Mouse (Mus musculus) olfactory bulb, adult 2 months (tissue): Measurements from ENCODE around the gene Tbc1d23. TPM values are rescaled to one million over a fixed set of nuclear protein-coding genes. Genes with fewer than 3 reads are reported as not detected.

ENCODE experiments used
- H3K27ac ChIP-seq: fragments of 200-500 bp; 2 replicates; pipeline ENCODE4 v1.5.1; 2012; ENCODE audit warnings: low read depth, low read length; ENCODE audit not compliant: insufficient read depth
- H3K4me1 ChIP-seq: fragments of 200-500 bp; 2 replicates; pipeline ENCODE4 v1.6.1; 2012; ENCODE audit warnings: low read length; ENCODE audit not compliant: control insufficient read depth, insufficient read depth
- H3K4me3 ChIP-seq: fragments of 200-500 bp; 2 replicates; pipeline ENCODE4 v1.5.1; 2012; ENCODE audit warnings: mild to moderate bottlenecking, low read depth, low read length, moderate library complexity; ENCODE audit not compliant: insufficient read depth
- CTCF ChIP-seq: fragments of 200-500 bp; IDR thresholded peaks from 2 replicates; pipeline ENCODE4 v1.5.1; 2012; ENCODE audit warnings: low read depth, mild to moderate bottlenecking, low read length, moderate library complexity; ENCODE audit not compliant: insufficient read depth
- POLR2A ChIP-seq: fragments of 200-500 bp; IDR thresholded peaks from 2 replicates; pipeline ENCODE4 v1.6.1; 2012; ENCODE audit warnings: mild to moderate bottlenecking, low read depth, low read length, moderate library complexity; ENCODE audit not compliant: insufficient read depth
- WGBS: fragments of 180-500 bp; shearing (Covaris S2); methylation state at CpG from one replicate; pipeline ENCODE4 v1.1.7; 2018; 5-methylcytosine and 5-hydroxymethylcytosine counted together
- polyA plus RNA-seq: library from polyadenylated mRNA; stranded (reverse); fragments of >200 nt; gene quantifications from 2 replicates; pipeline ENCODE4 v1.2.4, GENCODE M21; 2012; ENCODE audit warnings: low replicate concordance; ENCODE audit not compliant: missing spikeins, insufficient read depth, insufficient read length

Tbc1d23 gene
- not detected in 2 replicates for polyA plus RNA-seq

DNA sequence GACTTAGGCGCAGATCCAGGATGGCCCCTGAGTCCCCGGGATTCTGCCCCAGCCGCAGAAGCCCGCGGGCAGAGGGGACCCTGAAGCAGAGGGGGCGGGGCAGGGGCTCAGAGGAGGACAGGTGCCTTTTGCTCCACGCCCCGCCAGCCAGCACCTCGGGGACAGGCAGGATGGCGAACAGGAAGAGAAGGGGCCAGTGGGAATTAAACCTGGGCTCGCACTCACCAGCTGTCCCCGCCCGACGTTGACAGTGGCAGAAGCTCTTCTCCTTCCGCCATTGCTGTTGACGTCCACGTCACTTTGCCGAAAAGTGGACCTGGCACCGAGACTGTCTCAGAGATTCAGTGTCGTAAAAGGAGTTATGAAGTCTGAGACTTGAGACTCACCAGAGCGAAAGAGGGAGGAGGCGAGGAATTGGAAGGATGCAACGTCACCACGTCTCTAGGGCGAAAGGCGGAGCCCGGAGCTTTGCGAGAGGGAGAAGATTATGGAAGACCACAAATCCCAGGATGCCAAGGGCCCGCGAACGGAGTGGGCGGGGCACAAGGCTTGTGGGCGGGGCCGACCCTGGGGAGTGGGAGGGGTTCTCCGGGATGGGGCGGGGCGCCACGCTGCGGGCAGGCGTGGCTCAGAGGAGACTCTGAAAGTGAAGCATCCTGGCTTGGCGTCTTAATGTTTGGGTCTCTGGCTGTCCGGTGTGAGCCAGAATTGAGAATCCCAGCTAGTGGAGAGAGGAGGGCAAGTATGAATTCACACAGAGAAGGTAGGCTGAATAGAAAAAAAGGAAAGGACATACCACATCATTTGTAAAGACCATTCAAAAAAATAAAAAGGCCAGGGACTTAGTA, at the start of gene Tbc1d23:
Gene Tbc1d23 (minus strand): TSS at position 416 of the 848 bp plus-strand sequence.
- under 1% methylated on average over 42 of the region's 42 CpGs for WGBS
- Histone ChIP-seq H3K4me1 (peaks cover 6% of the 10 kb centered on the region), H3K4me3 (peak within 1 kb of the TSS; percentile 76), H3K27ac (peak within 1 kb of the TSS; percentile 0; the same call in 1 of the 2 replicates)
- TF ChIP-seq POLR2A (peak; percentile 47), CTCF (no peak)

GRCm38 (mm10) chr16:57280221-57281217, 49.2 kb upstream of the Tbc1d23 start:
- Histone ChIP-seq H3K27ac (no peak overlapping the region), H3K4me3 (no peak overlapping the region), H3K4me1 (peaks cover 2% of the 10 kb centered on the region; the same call in 1 of the 2 replicates)
- 90% methylated on average over 31 of the region's 31 CpGs for WGBS
- TF ChIP-seq CTCF (no peak), POLR2A (no peak)

DNA sequence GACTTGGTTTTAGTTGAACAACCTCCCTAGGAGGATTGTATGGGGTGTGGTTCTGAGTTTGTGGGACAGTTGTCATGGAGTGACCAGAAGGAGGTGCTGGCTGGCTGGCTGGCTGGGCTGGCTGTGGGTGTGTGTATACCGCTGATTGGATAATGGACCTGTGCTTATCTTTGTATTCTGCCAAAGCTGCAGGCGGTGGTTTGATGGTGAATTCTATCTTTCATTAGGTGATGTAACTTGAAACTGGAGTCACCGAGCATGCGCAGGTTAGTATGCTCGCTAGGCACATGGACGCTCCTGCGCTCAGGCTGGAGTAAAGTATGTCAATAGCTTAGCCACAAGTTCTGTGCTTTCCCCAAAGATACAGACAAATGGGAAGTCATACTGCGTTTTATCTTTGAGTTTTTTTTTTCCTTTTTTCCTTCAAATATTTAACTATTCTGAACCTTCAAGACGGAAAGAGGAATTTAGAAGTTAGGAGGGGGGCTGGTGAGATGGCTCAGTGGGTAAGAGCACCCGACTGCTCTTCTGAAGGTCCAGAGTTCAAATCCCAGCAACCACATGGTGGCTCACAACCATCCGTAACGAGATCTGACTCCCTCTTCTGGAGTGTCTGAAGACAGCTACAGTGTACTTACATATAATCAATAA, 47.8 kb upstream of the Tbc1d23 start:
- H3K4me1 ChIP-seq, result peaks cover 2% of the 10 kb centered on the region; the same call in 1 of the 2 replicates
- H3K4me3 ChIP-seq, result no peak overlapping the region
- 93% methylated on average over 12 of the region's 12 CpGs for WGBS
- H3K27ac ChIP-seq, result no peak overlapping the region
- TF ChIP-seq CTCF, result no peak
- TF ChIP-seq POLR2A, result no peak

DNA sequence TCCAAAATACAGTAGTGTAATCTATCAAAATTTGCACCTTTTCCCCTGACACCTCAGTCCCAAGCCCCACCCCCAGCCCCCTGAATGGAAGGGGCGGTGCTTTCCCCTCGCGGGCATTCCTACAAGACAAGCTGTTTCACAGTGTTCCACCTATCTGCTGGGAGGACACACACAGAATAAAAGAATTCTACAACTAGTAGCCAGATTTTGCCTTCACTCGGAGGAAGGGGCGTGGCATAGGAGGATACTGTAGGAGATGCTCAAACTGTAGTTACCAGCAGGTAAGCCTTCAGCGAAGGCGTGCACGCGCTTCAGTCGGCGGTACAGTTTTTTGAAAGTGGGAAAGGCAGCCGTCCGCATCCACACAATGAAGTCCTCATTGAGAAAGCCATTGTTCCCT, 38.4 kb upstream of the Tbc1d23 start:
- TF ChIP-seq CTCF, result no peak
- no peak for TF ChIP-seq POLR2A
- 94% methylated on average over 13 of the region's 13 CpGs for WGBS
- Histone ChIP-seq H3K27ac (no peak overlapping the region), H3K4me3 (no peak overlapping the region), H3K4me1 (no peaks in the 10 kb centered on the region)

GRCm38 (mm10) chr16:57268058-57268841, 36.9 kb upstream of the Tbc1d23 start:
- Histone ChIP-seq H3K4me3 (no peak overlapping the region), H3K27ac (no peak overlapping the region), H3K4me1 (no peaks in the 10 kb centered on the region)
- TF ChIP-seq POLR2A (no peak), CTCF (no peak)
- 88% methylated on average over 14 of the region's 14 CpGs for WGBS

- TF ChIP-seq POLR2A, result no peak
- TF ChIP-seq CTCF, result no peak
- 17% methylated on average over 1 of the region's 1 CpGs for WGBS
- Histone ChIP-seq H3K4me3 (no peak overlapping the region), H3K27ac (no peak overlapping the region), H3K4me1 (no peaks in the 10 kb centered on the region)
Observed at GRCm38 (mm10) chr16:57267068-57267467, 35.8 kb upstream of the Tbc1d23 start.

- Histone ChIP-seq H3K4me3 (no peak overlapping the region), H3K4me1 (no peaks in the 10 kb centered on the region), H3K27ac (no peak overlapping the region)
- TF ChIP-seq POLR2A, result no peak
- TF ChIP-seq CTCF, result no peak
- 93% methylated on average over 10 of the region's 10 CpGs for WGBS
Observed at GRCm38 (mm10) chr16:57260152-57260551, 28.8 kb upstream of the Tbc1d23 start.

DNA sequence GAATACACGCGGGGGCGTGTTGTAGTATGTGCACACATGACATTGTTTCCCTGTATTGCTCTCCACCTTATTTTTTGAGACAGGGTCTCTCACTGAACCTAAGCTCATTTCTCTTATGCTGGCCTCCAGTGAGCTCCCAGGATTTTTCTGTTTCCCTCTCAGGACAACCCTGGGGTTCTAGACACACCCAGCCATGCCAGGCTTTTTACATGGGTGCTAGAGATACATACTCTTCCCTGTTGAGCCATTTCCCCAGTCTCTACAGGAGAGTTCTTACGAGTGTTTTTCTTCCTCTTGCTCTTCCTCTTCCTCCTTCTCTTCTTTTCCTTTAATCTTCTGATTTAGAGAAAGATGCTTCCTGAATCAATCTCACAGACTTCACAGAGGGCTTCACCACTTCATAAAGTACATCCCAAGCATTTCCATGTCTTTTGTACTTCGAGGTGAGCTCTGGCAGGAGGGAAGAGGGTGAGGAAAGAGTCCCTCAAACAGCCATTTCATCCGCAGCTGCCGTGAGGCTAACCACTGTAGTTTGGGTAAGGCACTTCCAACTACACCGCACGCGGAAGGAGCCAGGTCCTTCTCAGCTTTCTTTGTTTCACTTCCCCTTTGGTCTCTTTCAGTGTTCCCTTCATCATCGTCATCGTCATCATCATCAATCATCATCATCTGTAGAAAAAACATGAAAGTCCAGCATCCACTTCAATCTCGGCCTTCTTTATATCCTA, 28.2 kb upstream of the Tbc1d23 start:
- 90% methylated on average over 13 of the region's 13 CpGs for WGBS
- no peak for TF ChIP-seq POLR2A
- no peak for TF ChIP-seq CTCF
- no peak overlapping the region for H3K27ac ChIP-seq
- no peak overlapping the region for H3K4me3 ChIP-seq
- no peaks in the 10 kb centered on the region for H3K4me1 ChIP-seq
